Mouse (Mus musculus) 3134 (cell line): ENCODE results near the gene Prr12.
A peak's percentile ranks its signal among the peaks of the same experiment; 100 is the strongest.
"Not testable (repeated sequence)": the region's sequence is repeated elsewhere in the genome, so short reads cannot be mapped to it uniquely, and the experiment has no call there.

Source experiments
- DNase-seq: peaks from one replicate; pipeline ENCODE4 v3.0.0-alpha.2; 2011; ENCODE audit warnings: low spot score; ENCODE audit not compliant: insufficient read length; ENCODE audit errors: extremely low read depth

The Prr12 gene

DNA sequence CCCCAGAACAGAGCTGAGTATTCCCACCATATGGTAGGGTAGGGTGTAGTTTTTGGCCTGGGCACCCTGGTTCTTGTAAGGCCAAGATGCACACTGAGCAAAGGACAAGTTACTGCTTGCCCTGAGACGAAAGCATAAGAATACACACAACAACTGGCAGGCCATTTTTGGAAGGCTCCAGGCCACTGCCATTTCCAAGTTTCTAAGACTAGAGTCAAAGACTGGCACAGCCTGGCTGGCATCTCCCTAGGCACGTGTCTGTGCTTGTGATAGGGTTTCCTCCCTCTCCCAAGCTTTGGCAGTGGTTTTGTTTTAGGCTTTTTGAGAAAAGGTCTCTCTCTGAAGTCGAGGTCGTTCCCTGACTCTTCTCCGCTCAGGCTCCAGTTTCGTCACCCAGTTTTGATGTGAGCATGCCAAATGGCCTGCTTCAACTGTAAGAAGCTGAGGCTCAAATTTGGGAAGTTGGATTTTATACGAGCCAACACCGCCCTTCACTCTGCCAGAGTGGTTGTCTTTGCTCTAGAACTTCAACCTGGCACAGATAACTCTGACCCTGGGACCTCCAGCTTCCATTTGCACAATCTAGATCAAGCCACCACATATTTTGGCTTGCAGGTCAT, 27.0 kb downstream of the Prr12 start:
- DNase-seq: no peak

DNA sequence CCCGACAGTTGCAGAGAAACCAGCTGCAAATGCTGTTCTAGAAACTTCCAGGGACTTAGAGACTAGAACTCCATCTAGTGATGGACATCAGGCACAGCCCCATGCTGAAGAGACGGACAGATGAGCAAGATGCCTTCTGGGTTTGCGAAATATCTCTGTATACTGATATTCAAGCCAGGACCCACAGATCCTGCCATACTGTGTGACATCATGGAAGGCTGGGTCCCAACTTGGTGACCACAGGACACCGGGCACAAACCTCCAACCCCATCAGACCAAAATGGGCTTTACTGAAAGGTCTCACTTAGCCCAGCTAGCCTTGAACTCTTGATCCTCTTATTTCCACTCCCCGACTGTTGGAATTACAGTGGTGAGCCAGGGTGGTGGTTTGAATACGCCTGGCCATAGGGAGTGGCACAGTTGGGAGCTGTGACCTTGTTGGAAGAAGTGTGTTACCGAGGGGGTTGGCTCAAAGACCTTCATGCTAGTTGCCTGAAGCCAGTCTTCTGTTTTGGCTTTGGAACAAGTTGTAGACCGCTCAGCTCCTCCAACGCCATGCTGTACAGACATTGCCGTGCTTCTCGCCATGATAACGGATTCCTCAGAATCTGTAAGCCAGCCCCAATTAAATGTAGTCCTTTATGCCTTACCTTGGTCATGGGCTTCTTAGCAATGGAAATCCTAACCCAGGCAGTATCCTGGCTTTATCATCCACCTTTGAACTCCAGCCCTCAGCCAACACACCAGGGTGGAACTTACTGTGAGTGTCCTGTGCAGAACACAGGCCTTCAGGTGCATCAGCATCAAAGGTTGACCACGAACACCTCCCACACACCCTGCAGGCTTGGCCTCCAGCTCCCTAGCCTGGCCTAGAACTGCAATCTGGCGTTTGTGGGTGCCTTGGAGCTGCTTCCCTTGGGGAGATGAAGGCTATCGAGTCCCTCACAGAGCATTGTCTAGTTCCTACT, 28.1 kb downstream of the Prr12 start:
- DNase-seq: no peak

DNA sequence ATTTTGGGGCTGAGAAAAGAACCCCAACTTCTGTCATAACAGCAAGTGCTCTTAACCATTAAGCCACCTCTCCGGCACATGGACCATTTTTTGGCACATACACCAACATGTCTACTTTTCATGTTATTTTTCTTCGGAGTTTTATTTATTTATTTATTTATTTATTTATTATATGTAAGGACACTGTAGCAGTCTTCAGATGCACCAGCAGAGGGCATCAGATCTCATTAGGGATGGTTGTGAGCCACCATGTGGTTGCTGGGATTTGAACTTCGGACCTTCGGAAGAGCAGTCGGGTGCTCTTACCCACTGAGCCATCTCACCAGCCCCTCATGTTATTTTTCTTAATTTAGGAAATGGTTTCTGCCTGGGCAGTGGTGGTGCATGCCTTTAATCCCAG, 29.0 kb downstream of the Prr12 start:
- DNase-seq: not testable (repeated sequence)

DNA sequence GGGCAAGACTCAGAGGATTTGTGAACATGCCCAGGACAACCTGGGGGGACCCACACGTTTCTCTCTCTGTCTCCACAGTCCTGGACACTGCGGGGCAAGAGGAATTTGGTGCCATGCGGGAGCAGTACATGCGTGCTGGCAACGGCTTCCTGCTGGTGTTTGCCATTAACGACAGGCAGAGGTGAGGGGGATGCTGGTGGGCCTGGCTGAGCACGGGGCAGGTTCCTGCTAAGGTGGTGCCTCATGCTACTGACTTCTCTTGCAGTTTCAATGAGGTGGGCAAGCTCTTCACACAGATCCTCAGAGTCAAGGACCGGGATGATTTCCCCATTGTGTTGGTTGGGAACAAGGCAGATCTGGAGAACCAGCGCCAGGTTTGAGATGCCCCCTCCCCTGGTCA, 32.5 kb downstream of the Prr12 start:
- DNase-seq: no peak

DNA sequence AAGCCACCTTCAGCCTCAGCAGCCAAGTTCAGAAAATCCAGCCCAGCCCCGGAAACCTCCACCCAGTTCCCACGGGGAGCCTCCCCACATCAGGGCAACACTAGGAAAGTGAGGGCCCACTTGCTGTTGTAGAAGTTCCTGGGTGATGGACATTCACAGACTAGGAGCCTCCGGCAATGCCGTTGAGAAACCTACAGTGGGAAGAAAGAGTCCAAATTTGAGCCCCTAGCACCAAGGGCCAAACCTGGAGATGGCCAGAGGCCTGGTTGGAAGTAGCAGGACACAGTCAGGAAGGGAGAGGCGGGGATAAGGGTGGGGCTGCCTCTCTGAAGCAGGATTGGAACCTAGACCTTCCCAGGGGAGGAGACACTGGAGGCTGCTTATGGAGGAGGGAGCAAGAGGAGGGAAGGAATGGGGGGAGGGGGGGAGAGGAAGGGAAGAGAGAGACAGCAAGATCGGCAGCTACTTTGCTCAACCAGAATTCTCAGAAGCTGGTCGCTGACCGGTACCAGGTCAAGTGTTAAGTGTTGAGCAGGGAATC, 33.6 kb downstream of the Prr12 start:
- DNase-seq: peak; percentile 84

DNA sequence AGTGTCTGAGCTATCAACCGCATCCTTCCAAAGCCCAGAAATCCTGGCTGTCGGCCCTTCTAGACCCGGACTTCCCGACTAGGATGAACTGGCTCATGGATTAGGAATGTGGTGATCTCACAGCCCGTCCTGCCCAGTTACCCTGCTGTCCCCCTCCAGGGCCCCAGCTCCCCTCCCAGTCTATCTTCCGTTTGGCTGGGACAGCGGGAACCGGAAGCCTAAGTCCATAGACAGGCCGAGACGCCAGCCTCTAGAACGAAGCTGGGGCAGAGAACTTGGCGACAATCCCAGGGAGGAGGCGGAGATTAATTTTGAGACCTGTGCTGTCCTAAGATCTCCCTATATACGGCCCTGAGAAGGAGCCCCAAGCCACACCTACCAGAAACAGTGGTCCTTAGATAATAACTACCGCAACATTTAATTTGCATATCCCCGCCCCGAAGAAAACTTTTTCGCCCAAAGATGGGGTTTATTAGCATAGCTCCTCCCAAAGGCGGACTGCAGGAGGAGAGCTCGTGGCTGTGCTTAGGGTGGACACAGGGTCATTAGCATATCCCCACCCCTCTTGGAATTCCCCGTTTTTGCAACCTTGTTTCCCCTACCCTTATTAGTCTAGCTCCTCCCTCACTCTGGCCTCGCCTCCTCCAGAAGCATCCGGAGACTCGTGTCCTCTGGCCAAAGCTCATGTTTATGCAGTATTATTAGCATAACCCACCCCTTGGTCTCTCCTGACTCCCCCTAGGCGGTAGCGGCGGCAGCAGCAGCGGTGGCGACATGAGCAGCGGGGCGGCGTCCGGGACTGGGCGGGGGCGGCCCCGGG, 35.2 kb downstream of the Prr12 start, which contains the start of gene Rras:
Rras (plus strand) TSS at position 720 of the 820 bp plus-strand sequence.
- peak; percentile 95 for DNase-seq

DNA sequence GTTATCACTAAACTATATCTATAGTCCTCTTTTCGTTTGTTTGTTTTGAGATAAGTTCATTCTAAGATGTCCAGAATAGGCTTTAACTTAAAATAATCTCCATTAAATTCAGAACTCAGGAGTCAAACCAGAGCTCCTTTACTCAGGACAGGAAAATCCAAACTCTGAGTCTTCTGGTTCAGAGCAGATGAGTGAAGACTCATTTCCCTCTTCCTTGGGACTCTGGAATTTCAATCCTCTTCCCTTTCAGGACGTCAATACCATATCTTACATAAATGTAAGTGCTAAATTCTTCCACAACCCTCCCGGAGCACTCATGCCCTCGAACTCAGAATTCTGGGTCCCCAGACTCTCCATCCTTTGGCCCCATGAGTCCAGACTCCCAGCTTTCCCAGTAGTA, 35.9 kb downstream of the Prr12 start:
- no peak for DNase-seq

DNA sequence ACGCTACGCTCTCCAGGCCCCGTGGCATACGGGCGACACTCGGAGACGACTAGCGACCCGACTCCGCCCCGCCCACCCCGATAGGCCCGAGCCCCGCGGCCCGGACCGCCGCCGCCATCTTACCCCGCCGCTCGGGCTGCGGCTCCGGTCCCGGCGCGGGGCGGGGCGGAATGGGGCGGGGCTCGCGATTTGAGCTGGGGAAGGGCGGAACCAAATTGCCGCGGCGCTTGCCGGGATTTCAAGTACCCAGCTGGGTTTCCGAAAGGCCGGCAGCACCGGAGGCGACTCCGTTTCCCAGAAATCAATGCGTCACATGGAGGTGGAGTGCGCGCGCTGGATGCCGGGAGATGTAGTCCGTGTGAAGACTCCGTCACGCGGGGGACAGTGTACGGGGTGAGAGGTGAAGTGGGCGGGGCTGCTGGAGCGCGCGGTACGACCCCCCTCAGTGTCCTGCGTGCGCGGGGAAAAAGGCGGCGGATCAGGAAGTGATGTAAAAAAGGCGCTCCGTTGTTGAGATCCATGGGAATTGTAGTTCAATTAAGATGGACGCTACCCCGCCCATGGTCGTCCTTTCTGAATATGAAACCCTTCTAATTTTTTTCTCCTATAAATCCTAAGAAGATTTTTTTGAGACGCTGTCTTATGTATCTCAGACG, 36.6 kb downstream of the Prr12 start, which contains the start of gene Scaf1:
Scaf1 (minus strand) TSS at position 407 of the 656 bp plus-strand sequence.
- DNase-seq: peak; percentile 99

DNA sequence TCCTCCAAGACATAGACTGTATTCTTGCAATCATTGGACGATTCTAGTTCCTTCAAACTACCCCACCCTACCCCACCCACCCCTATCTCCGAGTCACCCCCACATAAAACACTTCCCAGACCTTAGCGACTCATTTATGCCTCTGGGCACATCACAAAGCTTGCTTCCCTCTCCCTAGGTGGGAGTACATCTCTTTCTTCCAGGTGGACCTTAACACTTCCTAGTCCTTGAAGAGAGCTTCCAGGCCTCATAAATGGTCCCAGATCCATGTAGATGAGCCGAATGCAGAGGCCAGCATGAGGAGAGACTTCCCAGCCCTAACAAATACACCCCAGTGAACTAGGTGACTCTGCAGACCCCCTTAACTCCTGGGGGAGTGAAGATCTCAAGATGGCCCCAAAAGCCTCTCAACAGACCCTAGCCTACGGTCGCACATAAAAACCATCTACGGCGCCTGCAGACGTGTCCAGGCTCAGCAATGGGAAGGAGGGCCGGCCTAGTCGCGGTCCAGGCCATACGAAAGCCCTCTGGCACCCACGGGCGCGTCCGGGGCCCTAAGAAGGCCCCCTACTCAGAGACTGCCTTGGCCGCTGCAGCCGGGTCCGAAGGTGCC, 37.2 kb downstream of the Prr12 start:
- no peak for DNase-seq

DNA sequence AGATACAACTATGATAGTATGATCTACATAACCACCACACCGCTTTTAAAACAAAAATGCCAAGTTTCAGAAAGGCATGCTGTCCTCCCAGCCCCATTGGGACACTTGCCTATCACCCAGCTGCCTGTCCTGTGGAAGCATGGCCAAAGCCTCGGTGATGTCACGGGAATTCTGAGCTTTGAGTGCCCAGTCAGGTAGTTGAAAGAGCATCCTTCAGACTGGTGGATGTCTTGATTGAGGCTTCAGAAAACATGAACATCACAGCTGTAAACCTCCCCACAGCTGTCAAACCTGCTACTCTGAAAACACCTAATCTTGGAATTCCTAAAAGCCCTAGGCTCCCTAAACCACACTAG, 38.6 kb downstream of the Prr12 start:
- DNase-seq: no peak

DNA sequence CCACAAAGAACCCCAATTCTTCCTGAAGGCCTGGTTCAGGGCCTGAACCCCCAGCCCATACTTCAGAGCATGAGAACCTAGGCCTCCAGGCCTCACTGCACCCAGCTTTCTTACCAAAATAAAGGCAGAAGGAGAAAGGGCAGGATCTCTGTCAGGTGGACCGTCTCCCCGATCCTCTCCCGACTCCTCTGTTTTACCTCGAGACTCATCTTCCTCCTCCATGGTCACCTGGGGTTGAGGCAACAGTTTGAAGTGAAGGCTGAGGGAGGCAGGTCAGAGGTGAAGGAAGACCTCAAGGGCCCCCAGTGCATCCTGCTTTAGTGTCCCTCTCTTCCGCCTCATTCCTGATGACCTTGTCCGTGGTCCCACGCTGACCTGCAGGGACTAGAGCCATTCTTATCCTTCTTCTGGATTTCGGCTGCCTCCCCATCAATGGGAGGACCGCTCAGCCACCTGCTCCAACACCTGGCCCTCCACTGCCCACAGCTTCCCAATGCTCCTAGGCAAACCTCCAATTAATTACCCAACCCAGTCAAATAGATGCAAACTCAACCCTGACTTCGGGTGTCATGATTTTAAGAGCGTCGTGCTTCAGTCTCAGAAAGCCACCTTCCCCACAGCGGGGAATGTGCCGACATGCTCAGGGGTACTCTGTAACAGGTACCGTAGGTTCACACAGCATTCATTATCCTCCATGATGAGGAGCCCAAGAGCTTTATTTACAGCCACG, 39.1 kb downstream of the Prr12 start:
- no peak for DNase-seq

DNA sequence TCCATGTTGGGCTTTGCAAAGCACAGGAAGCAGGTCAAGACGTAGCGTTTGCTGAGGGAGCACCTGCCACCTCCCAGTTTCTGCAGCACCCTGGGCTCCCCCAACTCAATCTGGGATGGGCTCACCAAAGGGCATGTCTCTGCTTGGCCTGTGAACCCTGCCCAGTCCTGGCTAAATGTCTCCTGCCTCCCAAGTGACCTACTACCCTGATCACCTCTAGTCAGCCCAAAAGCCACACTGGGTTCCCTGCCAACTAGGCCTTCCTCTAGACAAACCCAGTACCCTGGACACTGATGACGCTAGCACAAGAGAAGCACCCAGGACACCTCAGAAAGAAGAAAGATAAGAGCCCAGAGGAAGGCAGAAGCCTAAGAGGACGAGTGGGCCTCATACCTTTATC, 39.9 kb downstream of the Prr12 start:
- DNase-seq: no peak

DNA sequence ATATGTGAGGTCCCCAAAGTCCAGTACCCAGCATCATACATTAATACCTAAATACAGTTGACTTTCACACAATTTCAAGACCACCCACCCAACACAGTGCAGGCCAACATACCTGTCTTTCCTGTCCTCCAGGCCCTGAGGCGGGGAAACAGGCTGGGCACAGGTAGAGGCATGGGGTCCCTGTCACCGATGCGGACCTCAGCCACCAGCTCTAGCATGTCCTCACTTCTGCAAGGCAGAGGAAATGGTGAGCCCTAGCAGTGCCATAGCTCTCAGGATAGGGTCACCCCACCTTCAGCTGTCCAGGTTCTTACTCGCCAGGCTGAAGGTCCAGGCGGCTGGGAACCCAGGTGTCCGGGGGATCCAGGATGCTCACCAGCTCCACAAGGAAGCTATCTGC, 40.7 kb downstream of the Prr12 start:
- DNase-seq: no peak

DNA sequence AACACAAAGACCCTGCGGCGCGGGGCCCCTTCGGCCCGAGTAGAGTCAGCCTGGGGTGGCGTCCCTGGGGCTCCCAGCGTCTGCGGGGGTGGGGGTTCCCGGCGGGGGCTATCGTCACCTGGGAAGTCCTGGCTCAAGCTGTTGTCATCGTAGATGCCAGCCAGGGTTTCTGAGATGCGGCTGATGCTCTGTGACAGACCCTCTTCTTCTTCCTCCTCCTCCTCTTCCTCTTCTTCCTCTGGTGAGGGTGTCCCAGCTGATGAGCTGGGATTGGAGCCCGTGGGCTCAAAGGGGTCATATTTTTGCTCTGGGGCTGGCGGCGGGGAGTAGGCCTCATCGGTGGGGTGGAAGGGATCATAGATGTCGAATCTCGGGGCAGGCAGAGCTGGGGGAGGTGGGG, 44.3 kb downstream of the Prr12 start:
- DNase-seq: no peak

DNA sequence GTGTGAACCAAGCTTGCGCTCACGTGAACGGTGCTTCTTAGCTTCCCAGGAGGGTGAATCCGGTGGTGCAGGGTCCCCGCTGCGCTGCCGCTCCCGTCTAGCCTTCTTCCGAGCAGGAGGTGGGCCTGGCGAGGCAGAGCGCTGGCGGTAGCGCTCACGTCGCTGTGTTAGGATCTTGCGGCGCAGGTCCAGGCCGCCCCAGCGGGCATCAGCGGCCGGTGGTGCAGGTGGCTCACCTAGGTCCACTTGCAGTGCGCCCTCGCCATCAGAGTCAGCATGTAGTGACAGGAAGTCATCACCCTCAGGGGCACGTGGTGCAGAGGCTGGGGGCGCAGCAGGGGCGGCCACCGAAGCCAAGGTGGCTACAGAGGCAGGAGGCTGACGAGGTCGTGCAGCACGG, 44.8 kb downstream of the Prr12 start:
- no peak for DNase-seq

DNA sequence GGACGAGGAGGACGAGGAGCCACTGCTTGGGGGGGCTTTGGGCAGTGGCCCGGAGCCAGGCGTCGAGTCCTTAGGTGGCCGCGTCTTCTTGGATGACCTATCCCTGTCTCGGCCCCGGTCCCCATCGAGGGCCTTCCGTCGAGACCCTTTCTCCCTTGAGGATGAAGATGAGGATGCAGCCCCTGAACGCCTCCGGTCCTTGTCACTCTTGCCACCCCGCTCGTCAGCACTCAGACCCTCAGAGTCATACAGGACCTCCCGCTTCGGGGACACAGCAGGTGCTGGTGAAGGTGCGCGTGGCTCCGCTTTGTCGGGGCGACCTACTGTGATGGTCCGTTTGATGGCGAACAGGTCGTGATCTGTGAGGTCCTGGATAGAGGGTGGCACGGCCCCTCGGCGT, 45.5 kb downstream of the Prr12 start:
- DNase-seq: no peak

DNA sequence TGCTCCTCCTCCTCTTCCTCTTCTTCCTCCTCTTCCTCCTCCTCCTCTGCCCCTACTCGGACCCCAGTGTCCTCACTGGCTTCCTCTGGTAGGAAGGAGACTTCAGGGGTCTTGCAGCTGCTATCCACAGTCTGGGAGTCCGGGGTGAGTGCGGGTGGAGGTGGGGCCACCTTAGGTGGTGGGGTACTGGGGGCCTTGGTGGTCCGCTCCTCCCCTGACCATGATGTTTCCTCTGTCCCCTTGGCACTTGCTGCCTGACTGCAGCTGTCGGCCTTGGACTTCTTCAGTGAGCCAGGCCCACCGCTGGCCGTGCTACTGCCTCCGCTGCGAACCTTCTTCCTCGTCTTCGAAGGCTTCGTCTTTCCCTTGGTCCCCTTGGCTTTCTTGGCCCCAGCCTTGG, 46.2 kb downstream of the Prr12 start:
- DNase-seq: no peak

DNA sequence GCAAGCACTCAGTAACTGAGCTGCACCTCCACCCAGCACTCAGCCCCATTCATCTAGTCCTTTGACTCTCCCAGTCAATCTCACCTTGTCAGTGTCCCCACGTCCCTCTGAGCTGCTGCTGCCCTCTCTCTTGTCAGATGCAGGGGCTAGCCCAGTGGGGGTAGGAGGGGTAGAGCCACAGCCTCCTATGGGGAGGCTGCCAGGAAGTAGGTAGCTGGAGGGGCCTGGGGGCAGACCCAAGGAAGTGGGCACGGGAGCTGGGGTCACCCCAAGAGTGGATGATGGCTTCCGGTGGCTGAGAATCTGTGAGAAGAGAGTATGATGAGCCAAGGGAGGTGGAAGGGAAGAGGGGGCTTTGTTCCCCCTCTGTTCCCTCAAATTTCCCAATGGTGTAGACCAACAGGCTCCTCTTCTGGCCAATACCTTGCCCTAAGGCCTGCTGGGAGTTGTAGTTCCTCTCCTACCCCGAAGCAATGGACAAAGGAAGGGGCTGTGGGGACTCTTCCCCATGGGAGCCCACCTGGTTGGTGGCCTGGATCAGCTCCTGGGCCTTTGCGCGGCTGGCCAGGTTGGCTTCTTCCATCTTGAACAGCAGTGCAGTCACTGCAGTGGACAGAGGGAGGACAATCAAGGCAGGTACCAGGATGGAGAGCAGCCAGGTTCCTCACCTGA, 47.2 kb downstream of the Prr12 start:
- no peak for DNase-seq

DNA sequence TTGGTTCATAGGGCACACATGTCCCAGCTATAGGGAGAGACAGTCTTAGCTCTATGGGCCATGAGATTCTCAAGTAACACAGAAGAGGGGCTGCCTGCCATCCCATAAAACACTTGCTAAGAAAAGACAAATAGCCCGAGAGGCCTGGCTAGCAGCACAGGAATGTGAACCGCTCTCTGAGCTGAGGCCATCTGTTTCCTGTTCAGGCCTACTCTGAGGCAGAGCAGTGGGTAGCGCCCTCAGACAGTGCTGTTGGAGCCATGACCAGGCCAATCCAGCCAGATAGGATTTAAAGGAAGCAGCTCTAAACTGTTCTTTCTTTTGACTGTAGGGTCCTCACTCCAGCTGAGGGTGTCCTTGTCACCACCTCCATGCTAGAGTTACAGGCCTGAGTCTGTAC, 48.1 kb downstream of the Prr12 start:
- DNase-seq: no peak
